Mouse (Mus musculus): ENCODE data around the gene Akap13.

DNA sequence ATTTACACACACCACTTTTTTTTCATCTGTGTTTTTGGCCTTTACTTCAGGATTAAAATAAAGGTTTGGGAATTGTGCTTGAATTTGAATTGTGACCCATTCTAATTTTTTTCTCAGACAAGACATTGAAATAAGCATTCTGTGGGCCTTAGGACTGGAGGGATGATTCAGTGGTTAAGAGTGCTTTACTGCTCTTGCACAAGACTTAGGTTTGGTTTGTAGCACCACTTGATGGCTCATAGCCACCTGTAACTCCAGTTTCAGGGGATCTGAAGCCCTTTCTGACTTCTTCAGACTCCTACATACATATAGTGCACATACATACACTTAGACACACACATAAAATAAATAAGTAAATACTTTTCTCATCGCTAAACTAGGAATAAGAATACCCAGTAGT, 105.8 kb downstream of the Akap13 start:
- TF ChIP-seq CTCF (IDR thresholded peaks at IDR 0.05) (no peak), EP300 (IDR thresholded peaks at IDR 0.05) (no peak)

Measured in lung, postnatal 0 days (tissue).